Mouse (Mus musculus): ENCODE results near the gene Ifna11. TPM values are rescaled to one million over a fixed set of nuclear protein-coding genes. Genes with fewer than 3 reads are reported as not detected.

Ifna11 gene
- polyA plus RNA-seq, 1 experiment from 2014 or later = not detected

GRCm38 (mm10) chr4:88849698-88850097 lies 29.9 kb downstream of the Ifna11 start, which contains the start of gene Ifna1:
Ifna1 (plus strand) TSS chr4:88850087.
- Histone ChIP-seq H3K36me3 (no peaks in the 10 kb centered on the region), H3K4me2 (replicated peaks) (no peak within 1 kb of the TSS), H3K27me3 (replicated peaks) (no peaks in the 10 kb centered on the region), H3K4me3 (replicated peaks) (no peak within 1 kb of the TSS), H3K9ac (no peak within 1 kb of the TSS), H3K9me3 (no peaks in the 10 kb centered on the region), H3K27ac (no peak within 1 kb of the TSS), H3K4me1 (replicated peaks) (no peaks in the 10 kb centered on the region)
- WGBS = 90% methylated on average over 1 of the region's 1 CpGs
- no peak for ATAC-seq

- Histone ChIP-seq H3K36me3 (no peaks in the 10 kb centered on the region), H3K4me3 (replicated peaks) (no peak overlapping the region), H3K9ac (no peak overlapping the region), H3K9me3 (no peaks in the 10 kb centered on the region), H3K4me1 (replicated peaks) (no peaks in the 10 kb centered on the region), H3K4me2 (replicated peaks) (no peak overlapping the region), H3K27ac (no peak overlapping the region), H3K27me3 (replicated peaks) (no peaks in the 10 kb centered on the region)
- ATAC-seq = no peak
- 70% methylated on average over 4 of the region's 4 CpGs for WGBS
Measured at GRCm38 (mm10) chr4:88851026-88851763, 31.4 kb downstream of the Ifna11 start.

- no peak overlapping the region for H3K4me3 ChIP-seq (replicated peaks)
- H3K4me1 ChIP-seq (replicated peaks) = no peaks in the 10 kb centered on the region
- no peaks in the 10 kb centered on the region for H3K36me3 ChIP-seq
- H3K9ac ChIP-seq = no peak overlapping the region
- ATAC-seq = no peak
- no peaks in the 10 kb centered on the region for H3K27me3 ChIP-seq (replicated peaks)
- no peak overlapping the region for H3K27ac ChIP-seq
- no peaks in the 10 kb centered on the region for H3K9me3 ChIP-seq
- no peak overlapping the region for H3K4me2 ChIP-seq (replicated peaks)
Measured at GRCm38 (mm10) chr4:88859214-88859613, 39.5 kb downstream of the Ifna11 start.

DNA sequence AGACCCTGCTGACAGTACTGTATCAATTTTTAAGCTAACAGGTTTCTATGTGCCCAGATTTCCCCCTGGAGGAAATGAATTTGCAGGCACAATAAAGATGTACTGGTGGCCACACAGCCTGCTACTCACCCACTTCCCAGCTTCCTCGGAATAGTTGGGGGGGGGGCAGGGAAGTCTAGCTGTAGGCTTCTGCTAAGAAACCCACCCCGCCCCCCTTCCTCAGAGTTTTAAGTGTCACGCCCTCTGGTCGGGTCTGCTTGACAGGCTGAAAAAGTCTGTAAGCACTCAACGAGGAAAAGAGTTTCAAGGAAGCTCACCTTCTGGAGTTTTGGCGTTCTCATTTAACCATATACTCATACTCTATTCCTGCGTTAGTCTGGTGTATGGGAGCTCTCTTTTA lies 43.5 kb downstream of the Ifna11 start:
- Histone ChIP-seq H3K27ac (no peak overlapping the region), H3K4me1 (replicated peaks) (no peaks in the 10 kb centered on the region), H3K9ac (no peak overlapping the region), H3K4me2 (replicated peaks) (no peak overlapping the region), H3K36me3 (no peaks in the 10 kb centered on the region), H3K9me3 (no peaks in the 10 kb centered on the region), H3K27me3 (replicated peaks) (no peaks in the 10 kb centered on the region), H3K4me3 (replicated peaks) (no peak overlapping the region)
- WGBS = 10% methylated on average over 7 of the region's 7 CpGs
- no peak for ATAC-seq

DNA sequence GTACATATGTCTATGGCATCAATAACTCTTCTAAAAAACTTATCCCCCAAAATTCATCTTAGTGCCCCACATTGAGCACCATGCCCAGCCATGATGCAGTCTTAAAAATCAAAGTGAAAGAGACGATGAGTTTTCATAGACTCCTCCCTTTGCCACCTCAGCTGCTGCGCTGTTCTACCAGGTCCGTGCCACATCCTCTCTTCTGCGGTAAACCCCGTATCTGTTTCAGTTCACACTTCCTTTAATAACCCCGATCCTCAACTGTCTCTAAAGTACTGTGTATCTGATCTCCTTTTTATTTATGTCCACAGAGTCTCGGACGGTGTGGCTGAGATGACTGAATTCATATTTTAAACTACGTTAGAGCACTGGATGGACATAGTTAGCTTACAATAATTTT lies 44.8 kb downstream of the Ifna11 start:
- 63% methylated on average over 9 of the region's 9 CpGs for WGBS
- Histone ChIP-seq H3K9me3 (no peaks in the 10 kb centered on the region), H3K4me2 (replicated peaks) (no peak overlapping the region), H3K27ac (no peak overlapping the region), H3K27me3 (replicated peaks) (no peaks in the 10 kb centered on the region), H3K4me3 (replicated peaks) (no peak overlapping the region), H3K9ac (no peak overlapping the region), H3K36me3 (no peaks in the 10 kb centered on the region), H3K4me1 (replicated peaks) (no peaks in the 10 kb centered on the region)
- ATAC-seq = no peak

GRCm38 (mm10) chr4:88865011-88865569 lies 45.3 kb downstream of the Ifna11 start:
- Histone ChIP-seq H3K4me2 (replicated peaks) (no peak overlapping the region), H3K36me3 (no peaks in the 10 kb centered on the region), H3K4me1 (replicated peaks) (no peaks in the 10 kb centered on the region), H3K9ac (no peak overlapping the region), H3K9me3 (no peaks in the 10 kb centered on the region), H3K4me3 (replicated peaks) (no peak overlapping the region), H3K27ac (no peak overlapping the region), H3K27me3 (replicated peaks) (no peaks in the 10 kb centered on the region)
- ATAC-seq = no peak
- 57% methylated on average over 6 of the region's 6 CpGs for WGBS

DNA sequence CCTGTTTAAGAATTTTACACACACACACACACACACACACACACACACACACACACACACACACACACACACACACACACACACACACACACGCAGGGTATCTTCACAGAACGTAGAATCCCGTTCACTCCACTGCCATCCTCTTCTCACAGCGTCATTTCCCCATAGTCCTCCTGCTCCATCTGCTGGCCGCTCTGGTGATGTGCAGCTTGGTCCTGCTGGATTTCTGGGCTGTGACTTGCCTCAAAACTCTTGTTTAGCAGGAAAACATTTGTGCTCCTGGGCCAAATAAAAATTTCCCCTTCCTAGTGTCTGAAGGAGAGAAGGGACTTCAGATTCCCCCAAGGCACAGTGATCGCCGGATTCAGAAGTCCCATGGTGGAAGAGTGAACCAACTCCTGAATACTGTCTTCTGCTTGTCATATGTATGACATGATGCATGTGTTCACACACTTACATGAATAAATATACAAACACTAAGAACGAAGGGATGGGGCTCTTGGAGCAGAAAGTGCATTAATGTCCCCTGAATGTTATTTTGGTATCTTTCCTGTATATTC lies 47.7 kb downstream of the Ifna11 start:
- Histone ChIP-seq H3K9ac (0 out of 2 replicates have a peak overlapping the region, but pooled peaks have one; percentile 23), H3K27ac (no peak overlapping the region), H3K4me3 (replicated peaks) (peak overlapping the region; percentile 45), H3K9me3 (no peaks in the 10 kb centered on the region), H3K4me2 (replicated peaks) (peak overlapping the region; percentile 80), H3K4me1 (replicated peaks) (no peaks in the 10 kb centered on the region), H3K36me3 (no peaks in the 10 kb centered on the region), H3K27me3 (replicated peaks) (no peaks in the 10 kb centered on the region)
- ATAC-seq = peak; percentile 79
- WGBS = 0% methylated on average over 8 of the region's 8 CpGs

DNA sequence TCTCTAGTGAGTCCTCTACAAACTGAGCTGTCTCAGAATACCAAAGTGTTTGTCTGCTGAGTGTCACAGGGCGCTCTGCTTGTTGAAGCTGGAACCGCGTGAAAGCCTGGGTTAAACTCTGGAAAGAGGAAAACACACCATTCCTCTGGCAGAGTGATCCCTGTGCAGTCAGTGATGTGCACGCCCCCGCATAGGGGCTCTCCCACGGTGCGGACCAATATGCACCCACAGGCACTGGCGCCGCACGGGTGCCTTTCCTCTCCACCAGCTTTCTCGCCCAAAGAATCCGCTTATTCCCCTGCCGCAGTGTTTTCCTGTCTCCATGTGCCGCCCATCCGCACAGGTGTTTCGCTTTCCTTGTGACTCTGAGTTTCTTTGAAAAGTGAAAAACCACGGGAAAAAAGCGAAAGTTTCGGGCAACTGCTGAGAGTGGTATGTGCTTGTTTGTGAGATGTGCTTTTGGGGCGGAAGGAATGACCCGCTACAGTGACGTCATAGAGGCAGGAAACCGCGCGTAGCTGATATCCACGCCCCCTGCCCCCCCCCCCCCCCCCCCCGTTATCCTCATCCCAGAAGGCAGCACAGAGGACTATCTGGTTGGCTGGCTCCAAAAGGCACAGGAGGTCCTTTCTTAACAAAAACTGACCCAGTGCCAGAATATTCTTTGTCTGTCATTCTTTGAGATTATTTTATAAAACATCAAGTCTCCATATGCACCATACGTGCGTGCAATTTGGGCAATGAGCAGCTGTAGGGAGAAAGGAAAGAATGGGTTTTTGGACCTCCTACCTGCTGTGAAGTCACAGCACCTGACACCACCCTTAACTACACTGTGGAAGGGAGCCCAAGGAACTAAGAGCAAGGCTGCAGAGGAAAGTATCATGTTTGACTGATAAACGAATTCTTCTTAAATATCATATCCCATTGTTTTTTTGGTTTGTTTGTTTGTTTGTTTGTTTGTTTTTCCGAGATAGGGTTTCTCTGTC lies 48.5 kb downstream of the Ifna11 start:
- 8% methylated on average over 30 of the region's 31 CpGs for WGBS
- Histone ChIP-seq H3K36me3 (no peaks in the 10 kb centered on the region), H3K9ac (peak overlapping the region; percentile 23), H3K27ac (no peak overlapping the region), H3K4me2 (replicated peaks) (peak overlapping the region; percentile 80), H3K9me3 (no peaks in the 10 kb centered on the region), H3K4me3 (replicated peaks) (peak overlapping the region; percentile 45), H3K4me1 (replicated peaks) (no peaks in the 10 kb centered on the region), H3K27me3 (replicated peaks) (no peaks in the 10 kb centered on the region)
- peak; percentile 66 for ATAC-seq

Other genes starting within 250 kb of the Ifna11 start
- not detected in 2 replicates for gene Ifna14, start 248.2 kb upstream of the Ifna11 start, polyA plus RNA-seq (2015; fragmentation: Nextera tagmentation; extraction: Ambion mirVana)
- not detected in 2 replicates for gene Ifna9, start 227.6 kb upstream of the Ifna11 start, polyA plus RNA-seq (2015; fragmentation: Nextera tagmentation; extraction: Ambion mirVana)
- not detected in 2 replicates for gene Ifna12, start 216.6 kb upstream of the Ifna11 start, polyA plus RNA-seq (2015; fragmentation: Nextera tagmentation; extraction: Ambion mirVana)
- gene C87499, start 185.5 kb upstream of the Ifna11 start, polyA plus RNA-seq (2015; fragmentation: Nextera tagmentation; extraction: Ambion mirVana) = not detected in 2 replicates
- not detected in 2 replicates for gene Ifna13, start 175.5 kb upstream of the Ifna11 start, polyA plus RNA-seq (2015; fragmentation: Nextera tagmentation; extraction: Ambion mirVana)
- gene Ifna16, start 143.0 kb upstream of the Ifna11 start, polyA plus RNA-seq (2015; fragmentation: Nextera tagmentation; extraction: Ambion mirVana) = not detected in 2 replicates
- not detected in 2 replicates for gene Ifna2, start 136.0 kb upstream of the Ifna11 start, polyA plus RNA-seq (2015; fragmentation: Nextera tagmentation; extraction: Ambion mirVana)
- not detected in 2 replicates for gene Ifnab, start 128.6 kb upstream of the Ifna11 start, polyA plus RNA-seq (2015; fragmentation: Nextera tagmentation; extraction: Ambion mirVana)
- 0.80 and 0.97 TPM in 2 replicates for gene Gm26566, start 98.2 kb upstream of the Ifna11 start, polyA plus RNA-seq (2015; fragmentation: Nextera tagmentation; extraction: Ambion mirVana)
- gene Klhl9, start 97.5 kb upstream of the Ifna11 start, polyA plus RNA-seq (2015; fragmentation: Nextera tagmentation; extraction: Ambion mirVana) = 75.3 and 89.4 TPM in 2 replicates
- gene Gm13271, start 65.1 kb upstream of the Ifna11 start, polyA plus RNA-seq (2015; fragmentation: Nextera tagmentation; extraction: Ambion mirVana) = not detected in 2 replicates
- 0.39 and 0.80 TPM in 2 replicates for gene Gm13283, start 59.8 kb upstream of the Ifna11 start, polyA plus RNA-seq (2015; fragmentation: Nextera tagmentation; extraction: Ambion mirVana)
- gene Gm13290, start 46.1 kb upstream of the Ifna11 start, polyA plus RNA-seq (2015; fragmentation: Nextera tagmentation; extraction: Ambion mirVana) = 0.63 TPM in 1 of 2 replicates, not detected in the other
- not detected in 2 replicates for gene Gm13289, start 43.0 kb upstream of the Ifna11 start, polyA plus RNA-seq (2015; fragmentation: Nextera tagmentation; extraction: Ambion mirVana)
- not detected in 2 replicates for gene Gm13272, start 40.1 kb upstream of the Ifna11 start, polyA plus RNA-seq (2015; fragmentation: Nextera tagmentation; extraction: Ambion mirVana)
- not detected in 2 replicates for gene Ifnz, start 37.8 kb upstream of the Ifna11 start, polyA plus RNA-seq (2015; fragmentation: Nextera tagmentation; extraction: Ambion mirVana)
- gene Gm13276, start 34.2 kb upstream of the Ifna11 start, polyA plus RNA-seq (2015; fragmentation: Nextera tagmentation; extraction: Ambion mirVana) = 0.38 TPM in 1 of 2 replicates, not detected in the other
- gene Gm13277, start 31.3 kb upstream of the Ifna11 start, polyA plus RNA-seq (2015; fragmentation: Nextera tagmentation; extraction: Ambion mirVana) = not detected in 2 replicates
- gene Gm13278, start 28.4 kb upstream of the Ifna11 start, polyA plus RNA-seq (2015; fragmentation: Nextera tagmentation; extraction: Ambion mirVana) = not detected in 2 replicates
- gene Gm13275, start 25.5 kb upstream of the Ifna11 start, polyA plus RNA-seq (2015; fragmentation: Nextera tagmentation; extraction: Ambion mirVana) = not detected in 2 replicates
- not detected in 2 replicates for gene Gm13279, start 22.6 kb upstream of the Ifna11 start, polyA plus RNA-seq (2015; fragmentation: Nextera tagmentation; extraction: Ambion mirVana)
- gene Gm13285, start 20.3 kb upstream of the Ifna11 start, polyA plus RNA-seq (2015; fragmentation: Nextera tagmentation; extraction: Ambion mirVana) = 1.1 TPM in 2 replicates
- gene Gm13287, start 16.7 kb upstream of the Ifna11 start, polyA plus RNA-seq (2015; fragmentation: Nextera tagmentation; extraction: Ambion mirVana) = not detected in 2 replicates
- gene Gm13288, start 14.4 kb upstream of the Ifna11 start, polyA plus RNA-seq (2015; fragmentation: Nextera tagmentation; extraction: Ambion mirVana) = 0.08 TPM in 1 of 2 replicates, not detected in the other
- not detected in 2 replicates for gene Ifna7, start 3.7 kb upstream of the Ifna11 start, polyA plus RNA-seq (2015; fragmentation: Nextera tagmentation; extraction: Ambion mirVana)
- not detected in 2 replicates for gene Ifna6, start 7.5 kb downstream of the Ifna11 start, polyA plus RNA-seq (2015; fragmentation: Nextera tagmentation; extraction: Ambion mirVana)
- gene Ifna5, start 15.6 kb downstream of the Ifna11 start, polyA plus RNA-seq (2015; fragmentation: Nextera tagmentation; extraction: Ambion mirVana) = not detected in 2 replicates
- not detected in 2 replicates for gene Ifna4, start 21.9 kb downstream of the Ifna11 start, polyA plus RNA-seq (2015; fragmentation: Nextera tagmentation; extraction: Ambion mirVana)
- not detected in 2 replicates for gene Ifna1, start 30.1 kb downstream of the Ifna11 start, polyA plus RNA-seq (2015; fragmentation: Nextera tagmentation; extraction: Ambion mirVana)
- gene Ifne, start 60.2 kb downstream of the Ifna11 start, polyA plus RNA-seq (2015; fragmentation: Nextera tagmentation; extraction: Ambion mirVana) = not detected in 2 replicates

All from intestine, embryonic 15.5 days (tissue).